Mouse (Mus musculus) spleen, adult 12 weeks (tissue): ENCODE results near the gene Ptprh.
A peak's percentile ranks its signal among the peaks of the same experiment; 100 is the strongest.

Source experiments
- DNase-seq: peaks from one replicate; pipeline ENCODE4 v3.0.0; 2022; ENCODE audit warnings: low spot score

Gene Ptprh

GRCm38 (mm10) chr7:4501558-4502397, 102.1 kb downstream of the Ptprh start, which contains the start of gene Ppp1r12c:
Ppp1r12c (minus strand) TSS chr7:4501680.
- peak; percentile 91 for DNase-seq

GRCm38 (mm10) chr7:4500892-4501471, 102.9 kb downstream of the Ptprh start:
- peak; percentile 51 for DNase-seq

GRCm38 (mm10) chr7:4499034-4499433, 104.8 kb downstream of the Ptprh start:
- no peak for DNase-seq
